Mouse (Mus musculus) megakaryocyte, embryonic 14.5 days (primary cell): Measurements from ENCODE around the gene Lrrc32.

ENCODE experiments used
- FLI1 ChIP-seq: IDR thresholded peaks from 2 replicates; pipeline ENCODE4 v1.6.1; 2012; ENCODE audit warnings: low read length, inconsistent platforms, mixed read lengths
- GATA1 ChIP-seq: IDR thresholded peaks from 3 replicates; pipeline ENCODE4 v1.6.1; 2012; ENCODE audit warnings: mixed read lengths, low read length, inconsistent platforms, borderline replicate concordance

DNA sequence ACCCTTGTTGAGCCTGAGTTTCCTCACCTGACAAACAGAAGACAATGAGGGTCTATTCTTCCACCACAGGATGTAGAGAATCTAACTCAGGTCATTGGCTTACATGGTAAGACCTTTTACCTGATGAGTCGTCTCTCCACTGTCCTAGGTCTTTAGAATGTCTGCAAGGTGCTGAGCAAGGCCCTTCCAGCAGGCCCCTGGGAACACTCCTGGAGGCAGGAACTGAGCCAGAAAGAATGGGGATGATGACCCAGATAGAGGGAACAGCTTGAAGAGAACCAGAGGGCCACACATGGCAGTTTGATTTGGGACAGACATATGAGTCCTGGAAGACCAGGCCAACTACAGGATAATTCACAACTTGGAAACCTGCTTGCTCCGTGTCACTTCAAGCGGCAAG, 53.2 kb downstream of the Lrrc32 start:
- TF ChIP-seq GATA1: no peak
- TF ChIP-seq FLI1: no peak
